ENCODE assay signal across 10 mouse cellular contexts in the genomic region with DNA sequence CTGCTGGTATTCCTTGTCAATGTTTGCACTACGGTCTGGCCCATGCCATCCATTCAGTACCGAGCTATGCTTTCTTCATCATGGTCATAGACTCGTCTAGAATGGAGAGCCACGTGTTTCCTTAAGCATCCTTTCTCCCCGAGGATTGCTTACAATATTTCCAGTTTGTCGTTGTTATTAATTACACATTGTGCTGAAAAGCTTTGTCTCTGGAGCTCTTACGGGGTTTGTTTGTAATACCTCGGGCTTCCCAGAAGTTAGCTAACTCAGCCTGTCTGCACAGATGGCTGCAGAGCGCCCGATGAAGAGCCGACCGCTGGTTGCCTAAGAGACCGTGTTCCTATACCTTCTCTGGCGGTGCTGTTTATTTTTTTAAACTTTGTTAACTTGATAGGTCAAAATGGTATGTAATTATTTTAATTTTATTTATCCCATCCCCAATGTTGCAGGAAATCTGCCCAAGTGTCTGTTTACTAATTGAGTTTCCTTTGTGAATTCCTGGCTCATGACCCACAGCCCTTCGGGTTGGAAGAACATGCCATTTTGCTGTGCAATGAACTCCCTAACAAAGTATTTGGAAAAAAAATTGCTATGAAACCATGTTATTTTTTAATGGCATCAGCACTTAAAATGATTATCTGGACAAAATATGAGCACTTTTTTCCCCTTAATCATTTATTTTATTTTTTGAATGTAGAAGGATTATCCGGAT.
DNase-seq lines count a peak whose midpoint lies in the region; TF ChIP-seq lines count a peak whose summit lies in the region.
"Had no signal": no experiment of that assay in that cellular context is flagged by ENCODE, and none has a peak within 500 bp of the region (broad histone marks: within the 10 kb centered on the region; RNA-seq: fewer than 3 reads in every experiment).

No protein-coding gene starts in this region.

- DNase-seq in layer of hippocampus, adult 11-12 months (ENCODE audit: low spot score): peak; percentile 24
- no peak for DNase-seq in layer of hippocampus, postnatal 25 days (ENCODE audit: extremely low spot score in 1 of 2, low spot score in 1 of 2)
- peak; percentile 43 for DNase-seq in brain, embryonic 14.5 days (ENCODE audit: low read depth)
- peak; percentile 34 for DNase-seq in layer of hippocampus, adult 9-11 months
- peak; percentile 67 for DNase-seq in lung, postnatal 36 days
- no peak for DNase-seq in frontal cortex, postnatal 25 days (ENCODE audit: low spot score in 2 of 2)
- DNase-seq in heart, postnatal 36 days: no peak
- no peak for DNase-seq in adipocyte (ENCODE audit: low spot score)
- DNase-seq: adrenal gland, postnatal 25 days; cerebellum, adult 9-10 months had no signal

- intact Hi-C loops in heart, postnatal 36 days (cut with DNase I): loop anchor here (5.0 kb wide), 1 partner anchor 179 kb away; no protein-coding TSS in a partner anchor

- no peak for TF ChIP-seq POLR2A in brain, embryonic 14.5 days (IDR thresholded peaks at IDR 0.05; ENCODE audit: borderline replicate concordance, extremely low read depth, insufficient read depth, insufficient read length, poor library complexity, severe bottlenecking)

- TF ChIP-seq CTCF in brain, embryonic 14.5 days (IDR thresholded peaks at IDR 0.05; ENCODE audit: borderline replicate concordance, extremely low read depth, insufficient read depth, insufficient read length): no peak

Comparison
In these comparisons a context has a peak if more than half of its experiments do, and no peak if none do; other contexts are left out.
1. DNase-seq: peak in layer of hippocampus, adult 11-12 months (single experiment), brain, embryonic 14.5 days (single experiment), layer of hippocampus, adult 9-11 months (single experiment) and lung, postnatal 36 days (single experiment); none in layer of hippocampus, postnatal 25 days (0 of 2), frontal cortex, postnatal 25 days (0 of 2), heart, postnatal 36 days (0 of 2) and adipocyte (single experiment).